Mouse (Mus musculus) brain, embryonic 18.5 days (tissue): ENCODE measurements at regions not wholly inside any gene's neighbourhood (a gene's known extent, or its start where the extent isn't known, plus 50 kb on each side); places are given as distances from the start of the nearest gene placed in this dataset.
A peak's percentile ranks its signal among the peaks of the same experiment; 100 is the strongest.

ENCODE experiments used
- DNase-seq: peaks from one replicate; pipeline ENCODE4 v3.0.0-alpha.2; 2012; ENCODE audit warnings: low read depth, low spot score

GRCm38 (mm10) chr8:26804901-26805341 is 172.2 kb upstream of the Zfp703 start:
- DNase-seq: no peak

- DNase-seq: no peak
Observed at GRCm38 (mm10) chr8:26805371-26805821, 171.7 kb upstream of the Zfp703 start.

GRCm38 (mm10) chr8:26808111-26808651 is 168.9 kb upstream of the Zfp703 start:
- DNase-seq: no peak

- DNase-seq: no peak
Observed at GRCm38 (mm10) chr8:26808771-26809170, 168.4 kb upstream of the Zfp703 start.

GRCm38 (mm10) chr8:26809943-26810342 is 167.2 kb upstream of the Zfp703 start:
- DNase-seq: no peak

- no peak for DNase-seq
Observed at GRCm38 (mm10) chr8:26811533-26812236, 165.4 kb upstream of the Zfp703 start.

- no peak for DNase-seq
Observed at GRCm38 (mm10) chr8:26813198-26813815, 163.8 kb upstream of the Zfp703 start.

GRCm38 (mm10) chr8:26815020-26815584 is 162.0 kb upstream of the Zfp703 start:
- no peak for DNase-seq

- no peak for DNase-seq
Observed at GRCm38 (mm10) chr8:26816977-26817376, 160.1 kb upstream of the Zfp703 start.

GRCm38 (mm10) chr8:26824189-26824941 is 152.8 kb upstream of the Zfp703 start:
- DNase-seq: no peak

GRCm38 (mm10) chr8:26828311-26828909 is 148.7 kb upstream of the Zfp703 start:
- DNase-seq: no peak

- no peak for DNase-seq
Observed at GRCm38 (mm10) chr8:26829313-26829712, 147.8 kb upstream of the Zfp703 start.

GRCm38 (mm10) chr8:26831148-26831547 is 146.0 kb upstream of the Zfp703 start:
- DNase-seq: no peak

- DNase-seq: no peak
Observed at GRCm38 (mm10) chr8:26831790-26832189, 145.3 kb upstream of the Zfp703 start.

- no peak for DNase-seq
Observed at GRCm38 (mm10) chr8:26832546-26832945, 144.6 kb upstream of the Zfp703 start.

GRCm38 (mm10) chr8:26833297-26833696 is 143.8 kb upstream of the Zfp703 start:
- peak; percentile 32 for DNase-seq

GRCm38 (mm10) chr8:26833784-26834183 is 143.3 kb upstream of the Zfp703 start:
- DNase-seq: no peak

GRCm38 (mm10) chr8:26834604-26835003 is 142.5 kb upstream of the Zfp703 start:
- DNase-seq: no peak

GRCm38 (mm10) chr8:26835076-26835475 is 142.0 kb upstream of the Zfp703 start:
- DNase-seq: no peak

- no peak for DNase-seq
Observed at GRCm38 (mm10) chr8:26835616-26836015, 141.5 kb upstream of the Zfp703 start.

- no peak for DNase-seq
Observed at GRCm38 (mm10) chr8:26836552-26836951, 140.6 kb upstream of the Zfp703 start.
